Mouse (Mus musculus): Measurements from ENCODE around the gene Plekha7. TPM values are rescaled to one million over a fixed set of nuclear protein-coding genes. Genes with fewer than 3 reads are reported as not detected.

Plekha7 gene
- polyA plus RNA-seq, 1 experiment: 3.8 TPM

DNA sequence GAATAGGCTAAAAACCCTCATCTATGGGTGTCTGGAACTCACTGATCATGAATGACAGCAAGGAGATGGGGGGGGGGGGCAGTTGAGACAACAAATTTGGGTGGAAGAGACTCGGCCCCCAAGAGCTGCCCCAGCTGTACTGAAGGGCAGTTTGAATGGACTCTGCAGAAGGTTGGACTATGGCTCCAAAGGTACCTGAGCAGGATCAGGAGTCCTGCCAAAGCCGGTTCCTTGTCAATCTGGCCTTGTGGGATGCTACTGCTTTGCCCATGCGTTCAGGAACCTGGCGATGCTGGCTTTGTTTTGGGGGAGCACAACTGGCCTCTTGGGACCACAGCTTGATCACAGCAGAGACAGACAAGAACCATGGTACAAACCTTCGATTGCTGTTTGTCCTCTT is 52.5 kb downstream of the Plekha7 start:
- H3K4me1 ChIP-seq (ENCODE audit: control insufficient read depth, insufficient read depth, insufficient read length): no peaks in the 10 kb centered on the region
- TF ChIP-seq CTCF (IDR thresholded peaks at IDR 0.05; ENCODE audit: extremely low read depth, insufficient read depth, insufficient read length, insufficient replicate concordance): no peak
- TF ChIP-seq POLR2A (IDR thresholded peaks at IDR 0.05; ENCODE audit: low read depth, low read length): no peak
- H3K4me3 ChIP-seq (ENCODE audit: extremely low read depth, insufficient read depth, insufficient read length): no peak overlapping the region
- H3K27me3 ChIP-seq (ENCODE audit: control insufficient read depth, insufficient read depth, low read length): no peaks in the 10 kb centered on the region
- 87% methylated on average over 5 of the region's 5 CpGs for WGBS
- H3K36me3 ChIP-seq (ENCODE audit: control insufficient read depth, insufficient read depth, low read length): no peaks in the 10 kb centered on the region
- DNase-seq (ENCODE audit: low read depth in 1 of 2, low spot score in 2 of 2): no peak
- no peak overlapping the region for H3K27ac ChIP-seq (ENCODE audit: insufficient read depth, low read length)

DNA sequence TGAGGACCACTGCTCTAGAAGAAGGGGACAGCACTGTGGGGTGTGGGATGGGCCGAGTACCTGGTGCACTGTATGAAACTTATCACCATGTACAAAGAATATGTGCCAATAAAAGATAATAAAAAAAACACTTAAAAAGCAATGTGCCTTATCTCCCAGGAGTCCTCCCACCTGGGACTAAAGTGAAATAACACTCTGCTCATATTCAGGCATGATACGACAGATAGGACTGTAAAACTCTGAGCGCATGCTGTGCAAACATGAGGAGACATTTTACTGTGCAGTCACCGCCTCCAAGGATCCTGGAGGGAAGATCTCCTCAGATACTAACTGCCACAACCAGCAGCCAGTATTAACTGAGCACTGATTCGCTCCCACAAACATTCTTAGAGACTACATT is 53.5 kb downstream of the Plekha7 start:
- H3K27me3 ChIP-seq (ENCODE audit: control insufficient read depth, insufficient read depth, low read length): no peaks in the 10 kb centered on the region
- no peak for DNase-seq (ENCODE audit: low read depth in 1 of 2, low spot score in 2 of 2)
- no peak overlapping the region for H3K4me3 ChIP-seq (ENCODE audit: extremely low read depth, insufficient read depth, insufficient read length)
- TF ChIP-seq CTCF (IDR thresholded peaks at IDR 0.05; ENCODE audit: extremely low read depth, insufficient read depth, insufficient read length, insufficient replicate concordance) (no peak), POLR2A (IDR thresholded peaks at IDR 0.05; ENCODE audit: low read depth, low read length) (no peak)
- no peaks in the 10 kb centered on the region for H3K36me3 ChIP-seq (ENCODE audit: control insufficient read depth, insufficient read depth, low read length)
- H3K4me1 ChIP-seq (ENCODE audit: control insufficient read depth, insufficient read depth, insufficient read length): no peaks in the 10 kb centered on the region
- no peak overlapping the region for H3K27ac ChIP-seq (ENCODE audit: insufficient read depth, low read length)
- WGBS: 89% methylated on average over 5 of the region's 5 CpGs

DNA sequence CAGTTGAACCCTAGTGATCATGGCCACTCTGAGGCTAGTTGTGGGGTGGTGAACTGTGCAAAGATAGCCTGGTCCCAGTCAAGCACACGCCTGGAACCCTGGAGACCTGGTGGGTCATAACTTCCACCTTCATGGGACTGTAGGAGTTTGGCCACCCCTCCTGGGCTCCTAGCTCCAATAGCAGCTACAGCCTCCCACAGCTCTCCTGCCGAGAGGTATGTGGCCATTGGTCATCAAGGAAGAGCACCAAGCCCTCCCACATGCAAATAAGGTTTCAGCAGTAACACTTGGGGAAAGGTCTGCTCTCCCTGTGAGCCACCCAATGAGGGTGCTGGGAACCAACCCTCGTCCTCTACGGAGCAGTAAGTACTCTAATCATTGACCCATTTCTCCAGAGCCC is 55.7 kb downstream of the Plekha7 start:
- no peak overlapping the region for H3K4me3 ChIP-seq (ENCODE audit: extremely low read depth, insufficient read depth, insufficient read length)
- 91% methylated on average over 4 of the region's 4 CpGs for WGBS
- H3K27ac ChIP-seq (ENCODE audit: insufficient read depth, low read length): no peak overlapping the region
- no peaks in the 10 kb centered on the region for H3K27me3 ChIP-seq (ENCODE audit: control insufficient read depth, insufficient read depth, low read length)
- no peaks in the 10 kb centered on the region for H3K4me1 ChIP-seq (ENCODE audit: control insufficient read depth, insufficient read depth, insufficient read length)
- no peaks in the 10 kb centered on the region for H3K36me3 ChIP-seq (ENCODE audit: control insufficient read depth, insufficient read depth, low read length)
- TF ChIP-seq CTCF (IDR thresholded peaks at IDR 0.05; ENCODE audit: extremely low read depth, insufficient read depth, insufficient read length, insufficient replicate concordance): no peak
- no peak for TF ChIP-seq POLR2A (IDR thresholded peaks at IDR 0.05; ENCODE audit: low read depth, low read length)
- DNase-seq (ENCODE audit: low read depth in 1 of 2, low spot score in 2 of 2): no peak

DNA sequence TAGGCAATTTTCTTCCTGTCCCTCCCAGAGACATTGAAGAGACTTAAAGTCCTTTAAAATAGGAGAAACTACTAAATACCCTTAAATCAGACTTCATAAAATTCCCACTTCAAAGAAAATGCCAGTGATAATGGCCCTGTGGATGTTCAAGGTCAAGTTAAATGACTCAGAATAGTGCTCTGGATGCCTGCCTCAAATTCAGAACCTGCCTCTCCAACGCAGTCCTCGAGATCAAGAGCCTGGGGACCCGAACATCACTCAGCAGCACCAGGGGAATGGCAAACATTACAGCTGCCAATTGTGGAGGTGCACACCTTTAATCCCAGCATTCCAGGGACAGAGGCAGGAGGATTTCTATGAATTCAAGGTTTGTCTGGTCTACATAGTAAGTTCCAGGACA is 56.7 kb downstream of the Plekha7 start:
- no peak for TF ChIP-seq POLR2A (IDR thresholded peaks at IDR 0.05; ENCODE audit: low read depth, low read length)
- TF ChIP-seq CTCF (IDR thresholded peaks at IDR 0.05; ENCODE audit: extremely low read depth, insufficient read depth, insufficient read length, insufficient replicate concordance): no peak
- Histone ChIP-seq H3K4me3 (ENCODE audit: extremely low read depth, insufficient read depth, insufficient read length) (no peak overlapping the region), H3K4me1 (ENCODE audit: control insufficient read depth, insufficient read depth, insufficient read length) (no peaks in the 10 kb centered on the region), H3K27ac (ENCODE audit: insufficient read depth, low read length) (no peak overlapping the region), H3K27me3 (ENCODE audit: control insufficient read depth, insufficient read depth, low read length) (0 out of 2 replicates have a peak, but pooled peaks cover 1% of the 10 kb centered on the region), H3K36me3 (ENCODE audit: control insufficient read depth, insufficient read depth, low read length) (no peaks in the 10 kb centered on the region)
- WGBS: 84% methylated on average over 3 of the region's 3 CpGs
- DNase-seq (ENCODE audit: low read depth in 1 of 2, low spot score in 2 of 2): no peak

DNA sequence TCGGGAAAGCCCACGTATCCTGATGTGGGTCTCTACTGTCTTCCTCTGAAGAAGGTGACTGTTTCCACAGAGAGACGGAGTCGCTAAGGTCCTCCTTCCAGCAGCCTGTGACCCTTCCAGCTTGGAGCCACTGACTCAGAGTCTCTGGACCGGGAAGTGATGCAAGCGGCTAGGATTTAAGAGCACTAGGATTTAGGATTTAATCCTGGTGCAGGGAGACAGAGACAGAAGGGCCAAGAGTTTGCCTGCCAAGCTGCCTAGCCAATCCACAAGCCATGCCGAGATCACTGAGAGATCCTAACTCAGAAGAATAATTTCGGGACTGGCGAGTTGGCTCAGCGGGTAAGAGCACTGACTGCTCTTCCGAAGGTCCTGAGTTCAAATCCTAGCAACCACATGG is 59.6 kb downstream of the Plekha7 start:
- no peak overlapping the region for H3K27ac ChIP-seq (ENCODE audit: insufficient read depth, low read length)
- WGBS: 93% methylated on average over 11 of the region's 11 CpGs
- H3K36me3 ChIP-seq (ENCODE audit: control insufficient read depth, insufficient read depth, low read length): no peaks in the 10 kb centered on the region
- H3K27me3 ChIP-seq (ENCODE audit: control insufficient read depth, insufficient read depth, low read length): 0 out of 2 replicates have a peak, but pooled peaks cover 1% of the 10 kb centered on the region
- H3K4me3 ChIP-seq (ENCODE audit: extremely low read depth, insufficient read depth, insufficient read length): no peak overlapping the region
- TF ChIP-seq POLR2A (IDR thresholded peaks at IDR 0.05; ENCODE audit: low read depth, low read length) (no peak), CTCF (IDR thresholded peaks at IDR 0.05; ENCODE audit: extremely low read depth, insufficient read depth, insufficient read length, insufficient replicate concordance) (no peak)
- no peak for DNase-seq (ENCODE audit: low read depth in 1 of 2, low spot score in 2 of 2)
- H3K4me1 ChIP-seq (ENCODE audit: control insufficient read depth, insufficient read depth, insufficient read length): no peaks in the 10 kb centered on the region

DNA sequence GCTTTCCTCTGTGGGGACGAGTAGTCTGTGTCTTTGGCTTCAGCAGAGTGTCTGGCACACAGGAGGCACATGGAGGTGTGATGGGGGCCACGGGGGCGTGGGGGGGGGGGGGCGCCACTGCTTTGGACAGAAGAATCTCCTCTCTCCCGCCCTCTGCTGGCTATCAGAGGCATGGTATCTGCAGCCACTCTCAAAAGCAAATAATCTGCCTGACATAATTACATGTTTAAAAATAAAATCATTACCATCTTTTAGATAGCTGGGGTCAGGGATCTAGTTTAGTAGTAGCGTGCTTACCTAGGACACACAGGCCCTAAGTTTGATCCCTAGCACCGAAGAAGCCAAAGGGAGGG is 60.8 kb downstream of the Plekha7 start:
- H3K4me1 ChIP-seq (ENCODE audit: control insufficient read depth, insufficient read depth, insufficient read length): no peaks in the 10 kb centered on the region
- 0 out of 2 replicates have a peak, but pooled peaks cover 1% of the 10 kb centered on the region for H3K27me3 ChIP-seq (ENCODE audit: control insufficient read depth, insufficient read depth, low read length)
- no peaks in the 10 kb centered on the region for H3K36me3 ChIP-seq (ENCODE audit: control insufficient read depth, insufficient read depth, low read length)
- H3K27ac ChIP-seq (ENCODE audit: insufficient read depth, low read length): no peak overlapping the region
- 12% methylated on average over 6 of the region's 7 CpGs for WGBS
- H3K4me3 ChIP-seq (ENCODE audit: extremely low read depth, insufficient read depth, insufficient read length): no peak overlapping the region
- DNase-seq (ENCODE audit: low read depth in 1 of 2, low spot score in 2 of 2): no peak
- TF ChIP-seq POLR2A (IDR thresholded peaks at IDR 0.05; ENCODE audit: low read depth, low read length) (no peak), CTCF (IDR thresholded peaks at IDR 0.05; ENCODE audit: extremely low read depth, insufficient read depth, insufficient read length, insufficient replicate concordance) (no peak)

DNA sequence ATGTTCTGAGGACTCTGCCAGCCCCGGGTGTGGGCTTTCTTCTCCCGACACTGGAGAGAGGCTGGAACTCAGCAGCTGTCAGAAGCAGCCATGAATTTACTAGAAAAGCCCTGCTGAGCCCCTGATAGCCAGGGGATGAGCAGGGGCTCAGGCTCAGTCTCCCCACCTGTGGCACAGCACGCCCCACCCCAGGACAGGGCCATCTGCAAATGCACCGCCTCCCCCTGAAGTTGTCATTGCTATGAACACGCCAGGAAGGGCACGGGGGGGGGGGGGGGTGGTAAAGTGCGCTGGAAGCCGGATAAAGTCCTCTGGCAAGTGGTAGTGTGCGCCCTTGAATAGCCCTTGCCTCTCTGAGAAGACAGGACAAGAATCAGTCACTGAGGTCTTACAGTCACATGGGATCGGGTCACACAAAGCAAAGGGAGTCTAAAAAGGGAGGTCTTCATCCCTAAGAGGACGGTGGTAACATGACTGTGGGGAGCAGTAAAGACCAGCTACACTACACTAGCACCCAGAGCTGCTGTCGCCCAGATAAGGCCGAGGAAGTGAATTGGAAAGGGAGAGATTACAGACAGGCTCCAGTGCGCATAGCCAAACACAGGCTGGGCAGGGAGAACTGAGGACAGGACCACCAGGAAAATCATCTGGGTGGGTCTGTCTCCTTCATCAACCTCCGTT is 61.3 kb downstream of the Plekha7 start:
- Histone ChIP-seq H3K4me3 (ENCODE audit: extremely low read depth, insufficient read depth, insufficient read length) (no peak overlapping the region), H3K27ac (ENCODE audit: insufficient read depth, low read length) (no peak overlapping the region), H3K4me1 (ENCODE audit: control insufficient read depth, insufficient read depth, insufficient read length) (no peaks in the 10 kb centered on the region), H3K27me3 (ENCODE audit: control insufficient read depth, insufficient read depth, low read length) (0 out of 2 replicates have a peak, but pooled peaks cover 1% of the 10 kb centered on the region), H3K36me3 (ENCODE audit: control insufficient read depth, insufficient read depth, low read length) (no peaks in the 10 kb centered on the region)
- WGBS: 19% methylated on average over 15 of the region's 15 CpGs
- no peak for DNase-seq (ENCODE audit: low read depth in 1 of 2, low spot score in 2 of 2)
- TF ChIP-seq CTCF (IDR thresholded peaks at IDR 0.05; ENCODE audit: extremely low read depth, insufficient read depth, insufficient read length, insufficient replicate concordance) (no peak), POLR2A (IDR thresholded peaks at IDR 0.05; ENCODE audit: low read depth, low read length) (no peak)
